Mouse (Mus musculus) A20 (cell line): ENCODE results near the gene Ifi27l2a.
"Not testable (repeated sequence)": the region's sequence is repeated elsewhere in the genome, so short reads cannot be mapped to it uniquely, and the experiment has no call there.

ENCODE experiments used
- DNase-seq: peaks from one replicate; pipeline ENCODE4 v3.0.0-alpha.2; 2011; ENCODE audit warnings: low read depth, low spot score

Ifi27l2a gene

GRCm38 (mm10) chr12:103443524-103443923 lies at the start of gene Ifi27l2a:
Ifi27l2a (minus strand) TSS chr12:103443680.
- DNase-seq, result peak; percentile 75

GRCm38 (mm10) chr12:103492767-103493166 lies 49.3 kb upstream of the Ifi27l2a start:
- peak; percentile 77 for DNase-seq

- no peak for DNase-seq
These were observed 47.7 kb upstream of the Ifi27l2a start for GRCm38 (mm10) chr12:103491091-103491730.

GRCm38 (mm10) chr12:103487750-103488149 lies 44.3 kb upstream of the Ifi27l2a start:
- DNase-seq, result no peak

GRCm38 (mm10) chr12:103487276-103487675 lies 43.8 kb upstream of the Ifi27l2a start:
- DNase-seq, result no peak

DNA sequence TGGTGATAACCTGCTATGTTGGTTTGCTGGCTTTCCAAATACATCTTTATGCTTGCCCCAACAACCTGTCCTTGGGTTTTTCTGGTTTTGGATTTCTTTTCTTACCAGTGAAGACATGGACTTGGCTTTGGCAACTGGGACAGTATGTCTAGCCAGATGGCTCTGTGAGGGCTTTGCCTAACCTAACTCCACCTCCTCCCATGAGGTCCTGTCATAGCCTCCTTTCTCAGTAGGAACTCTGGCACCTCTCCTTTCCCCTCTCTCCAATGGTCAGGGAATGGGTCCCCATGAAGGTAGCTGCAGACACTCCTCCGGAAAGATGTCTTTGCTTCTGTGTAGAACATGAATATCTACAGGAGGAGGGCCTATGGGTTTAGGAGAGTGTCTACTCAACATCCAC lies 43.2 kb upstream of the Ifi27l2a start:
- no peak for DNase-seq

- not testable (repeated sequence) for DNase-seq
These were observed 40.9 kb upstream of the Ifi27l2a start for GRCm38 (mm10) chr12:103484200-103484972.

- no peak for DNase-seq
These were observed 39.3 kb upstream of the Ifi27l2a start for GRCm38 (mm10) chr12:103482781-103483180.

- no peak for DNase-seq
These were observed 38.2 kb upstream of the Ifi27l2a start for GRCm38 (mm10) chr12:103481671-103482070.

DNA sequence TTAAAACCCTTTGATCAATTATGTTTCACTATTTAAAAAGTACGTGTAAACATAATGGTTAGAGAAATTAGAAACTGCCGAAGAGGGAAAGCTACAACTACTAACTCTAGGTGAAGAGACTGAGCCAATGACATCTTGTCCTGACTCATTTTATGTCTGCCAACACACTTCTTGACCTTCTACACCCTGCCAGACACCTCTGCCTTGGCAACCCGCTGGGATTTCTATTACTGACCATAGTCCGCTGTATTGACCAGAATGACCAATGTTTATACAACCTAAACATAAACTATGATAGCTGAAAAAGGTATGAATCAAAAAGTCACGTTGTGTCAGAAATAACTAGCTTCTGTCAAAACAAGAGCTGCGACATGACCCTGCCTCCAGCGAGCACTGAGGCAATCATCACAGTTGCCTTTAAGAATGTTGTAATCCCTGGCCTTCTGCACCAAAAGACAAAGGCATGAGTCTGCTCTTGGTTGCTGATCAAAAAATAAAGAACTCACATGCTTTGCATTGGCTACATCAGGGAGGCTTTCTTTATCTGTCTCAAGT lies 34.1 kb upstream of the Ifi27l2a start:
- DNase-seq, result no peak

DNA sequence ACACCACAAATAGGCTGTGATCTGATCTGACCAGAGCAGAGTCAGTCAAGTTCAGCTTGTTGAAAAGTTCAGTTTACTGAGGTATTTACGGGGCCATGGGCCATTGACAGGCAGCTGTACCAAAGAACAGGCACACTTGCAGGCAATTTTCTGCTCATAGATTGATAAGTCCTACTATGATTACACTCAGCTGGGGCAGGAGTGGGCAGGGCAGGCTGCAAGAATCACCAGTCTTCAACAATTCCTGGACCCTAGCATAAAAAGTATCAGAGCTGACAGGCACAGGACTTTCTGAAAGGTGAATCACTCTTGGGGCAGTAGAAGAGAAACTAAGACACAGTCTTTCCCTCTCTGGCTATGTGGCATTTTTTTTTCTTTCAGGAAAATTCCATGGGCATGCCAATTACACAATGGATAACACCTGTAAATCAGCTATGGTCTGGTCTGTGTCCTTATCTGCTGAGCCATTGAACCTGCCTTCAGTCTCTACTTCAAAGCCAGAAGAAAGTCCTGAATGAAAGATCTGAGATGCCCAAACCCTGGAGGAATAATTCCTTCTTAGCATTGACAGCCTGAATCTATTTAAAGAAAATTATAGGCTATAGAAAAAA lies 33.4 kb upstream of the Ifi27l2a start:
- DNase-seq, result no peak

- DNase-seq, result no peak
These were observed 31.0 kb upstream of the Ifi27l2a start for GRCm38 (mm10) chr12:103474481-103474880.

DNA sequence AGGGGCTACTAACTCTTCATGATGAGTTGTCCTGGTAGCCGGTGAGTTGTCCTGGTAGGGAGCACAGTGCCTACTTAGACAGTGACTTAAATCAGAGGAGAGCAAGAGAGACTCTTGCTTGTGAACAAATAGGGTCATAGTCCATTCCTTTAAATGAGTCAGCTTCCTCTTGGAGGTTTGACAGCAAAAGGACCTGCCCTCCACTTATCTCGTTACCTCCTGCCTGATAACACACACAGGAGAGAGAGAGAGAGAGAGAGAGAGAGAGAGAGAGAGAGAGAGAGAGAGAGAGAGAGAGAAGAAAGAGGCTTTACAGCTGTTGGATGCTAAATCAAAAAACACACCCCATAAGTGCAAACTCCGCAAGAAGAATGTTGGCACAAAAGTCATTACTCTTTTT lies 13.7 kb upstream of the Ifi27l2a start, which contains the start of gene Ifi27l2b:
Gene Ifi27l2b, minus strand, starts transcription at position 84 of the 400 bp plus-strand sequence.
- no peak for DNase-seq

- DNase-seq, result not testable (repeated sequence)
These were observed 13.2 kb upstream of the Ifi27l2a start for GRCm38 (mm10) chr12:103456727-103457126.

DNA sequence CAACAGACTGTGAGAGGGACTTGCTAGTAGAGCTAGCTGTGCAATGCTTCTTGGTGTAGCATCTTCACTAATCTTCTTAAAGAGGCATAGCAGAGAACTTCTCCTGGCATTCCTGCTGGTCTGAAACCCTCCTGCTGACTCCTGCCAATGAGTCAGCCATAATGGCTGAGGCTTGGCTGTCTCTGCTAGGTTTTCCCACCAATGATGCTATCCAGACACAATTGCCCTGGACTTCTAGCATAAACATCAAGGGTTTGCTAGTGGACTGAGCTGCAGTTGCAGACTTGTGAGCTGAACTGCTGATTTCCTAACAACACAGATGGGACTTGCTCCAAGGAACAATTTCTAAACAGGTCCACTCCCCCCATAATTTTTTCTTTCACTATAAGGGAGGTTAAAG lies 9.9 kb upstream of the Ifi27l2a start:
- no peak for DNase-seq

DNA sequence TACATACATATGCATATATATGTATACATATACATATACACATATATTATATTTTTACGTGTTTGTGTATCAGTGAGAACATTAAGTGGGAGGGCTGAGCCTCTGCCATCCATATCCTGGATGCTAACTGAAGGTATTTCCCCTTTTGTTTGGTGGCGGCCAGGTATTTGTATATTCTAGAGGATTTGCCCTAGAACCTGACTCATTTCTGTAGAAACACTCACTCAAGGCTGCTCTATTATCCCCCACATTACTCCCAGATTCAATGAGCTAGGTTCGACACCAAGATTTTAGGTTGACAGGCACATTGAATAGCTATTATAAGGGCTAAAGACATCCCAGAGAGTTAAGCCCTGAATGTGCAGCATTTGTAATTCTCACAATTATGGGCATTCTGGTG lies 1.6 kb upstream of the Ifi27l2a start:
- DNase-seq, result no peak

GRCm38 (mm10) chr12:103444261-103444660 lies 781 bp upstream of the Ifi27l2a start:
- not testable (repeated sequence) for DNase-seq

- DNase-seq, result no peak
These were observed 5.9 kb downstream of the Ifi27l2a start for GRCm38 (mm10) chr12:103437601-103438000.

DNA sequence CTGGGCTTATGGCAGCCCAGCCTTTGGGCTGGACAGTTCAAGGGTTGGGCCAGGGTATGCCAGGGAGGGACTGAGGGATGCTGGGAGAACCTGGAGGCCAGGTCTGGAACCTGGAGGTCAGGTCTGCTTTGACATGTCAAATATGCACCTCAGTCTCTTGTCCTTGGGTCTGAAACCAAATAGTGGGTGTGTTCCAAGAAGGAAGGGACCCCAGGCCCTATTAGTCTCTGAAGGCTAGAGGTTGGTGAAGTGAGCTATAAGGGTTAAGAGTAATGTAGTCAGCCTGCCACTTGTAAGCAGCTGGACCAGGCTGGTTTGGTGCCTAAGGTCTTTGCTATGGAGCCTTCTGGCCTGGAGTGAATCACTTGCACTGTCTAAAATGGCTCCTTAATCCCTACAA lies 8.6 kb downstream of the Ifi27l2a start:
- no peak for DNase-seq

DNA sequence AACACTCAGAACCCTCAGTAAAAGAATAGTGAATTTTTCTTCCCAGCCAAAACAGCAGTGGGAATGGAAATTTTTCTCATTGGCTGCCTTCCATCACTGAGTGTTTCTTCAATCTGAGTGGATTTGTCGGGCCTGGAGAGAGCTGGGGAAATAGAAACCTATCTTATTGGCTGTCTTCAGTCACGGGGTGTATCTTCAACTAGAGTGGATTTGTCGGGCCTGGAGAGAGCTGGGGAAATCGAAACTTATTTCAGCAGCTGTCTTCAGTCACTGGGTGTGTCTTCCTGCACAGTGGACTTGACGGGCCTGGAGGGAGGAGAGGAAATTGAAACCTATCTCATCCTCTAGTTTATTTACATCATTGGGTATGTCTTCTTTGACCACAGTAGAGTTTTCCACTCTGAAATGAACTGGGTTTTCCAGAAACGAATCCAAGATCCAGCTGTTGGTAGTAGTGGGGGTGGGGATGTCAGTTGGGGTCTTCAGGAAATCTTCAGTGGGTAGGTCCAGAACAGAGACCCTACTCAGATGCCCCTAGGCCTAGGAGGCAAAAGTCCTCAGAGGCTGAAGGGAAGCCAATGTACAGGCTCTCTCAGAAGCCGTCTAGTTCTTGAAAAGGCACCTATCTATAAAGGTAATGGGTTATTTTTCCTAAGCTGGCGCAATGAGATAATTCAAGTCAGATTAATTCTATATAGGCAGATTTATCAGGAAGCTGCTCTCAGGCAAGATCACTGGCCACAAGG lies 9.3 kb downstream of the Ifi27l2a start, which contains the start of gene Ifi27:
Gene Ifi27, plus strand, starts transcription at position 226 of the 746 bp plus-strand sequence.
- peak; percentile 12 for DNase-seq

- no peak for DNase-seq
These were observed 10.1 kb downstream of the Ifi27l2a start for GRCm38 (mm10) chr12:103433430-103433829.
